Mouse (Mus musculus): ENCODE results near the gene Tubg2.
A peak's percentile ranks its signal among the peaks of the same experiment; 100 is the strongest.

The Tubg2 gene

DNA sequence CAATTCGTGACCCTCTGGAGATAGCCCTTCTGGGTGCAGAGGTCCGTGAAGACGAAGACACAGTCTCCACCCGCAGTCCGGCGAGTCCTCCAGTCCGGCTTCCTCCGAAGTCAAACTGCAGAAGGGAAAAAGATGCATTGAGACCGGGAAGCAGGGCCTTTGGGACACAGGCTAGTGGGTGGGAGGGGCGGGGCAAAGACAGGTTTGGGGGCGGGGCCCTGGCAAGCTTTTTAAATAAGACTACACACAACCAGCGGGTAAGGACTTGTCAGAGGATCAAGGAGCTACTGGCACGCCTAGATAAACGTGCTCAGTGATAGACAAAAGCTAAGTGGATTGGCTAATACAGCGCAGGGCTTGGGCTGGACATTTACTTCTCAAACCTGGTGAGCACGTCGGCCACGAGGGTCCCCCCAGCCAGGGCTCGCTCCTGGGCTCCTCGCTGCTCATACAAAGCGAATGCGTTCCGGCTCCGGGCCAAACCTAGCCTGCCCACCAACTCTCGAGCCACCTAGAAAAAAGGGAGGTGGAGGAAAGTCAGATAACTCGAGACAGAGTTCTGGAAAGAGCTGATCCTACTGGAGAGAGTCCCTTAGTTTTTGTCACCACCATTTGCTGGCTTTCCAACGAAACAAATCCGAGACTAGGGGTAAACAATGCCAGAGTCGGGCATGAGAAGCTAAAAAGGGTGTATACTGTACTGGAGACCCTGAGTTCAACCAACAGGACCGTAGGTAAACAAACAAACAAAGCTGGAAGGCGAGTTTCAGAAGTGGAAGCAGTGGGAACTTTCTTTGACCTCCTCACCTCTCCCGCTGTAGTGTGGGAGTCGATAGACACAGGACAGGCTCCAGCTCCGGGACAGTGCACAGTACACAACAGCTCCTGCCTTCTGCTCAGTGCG, 9.2 kb downstream of the Tubg2 start:
- DNase-seq (ENCODE audit: low read depth, low spot score): no peak

DNA sequence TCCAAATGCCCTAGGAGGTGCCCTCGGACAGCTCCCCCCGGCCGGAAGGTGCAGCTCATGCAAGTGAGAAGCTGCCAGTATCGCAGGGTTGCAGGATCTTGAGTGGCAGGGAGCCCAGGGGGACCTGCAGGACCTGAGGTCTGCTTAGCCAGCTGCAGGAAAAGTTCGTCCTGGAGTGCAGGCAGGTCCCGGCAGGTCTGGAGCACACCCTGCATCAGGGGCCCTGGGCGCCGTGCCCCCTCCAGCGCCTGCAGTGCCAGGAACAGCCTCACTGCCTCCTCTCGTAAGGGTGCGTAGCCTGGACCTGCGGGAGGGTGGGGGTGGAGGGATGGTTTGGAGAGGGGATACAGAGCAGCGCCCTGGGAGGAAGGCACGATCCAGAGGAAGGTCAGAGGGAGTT, 10.7 kb downstream of the Tubg2 start:
- DNase-seq (ENCODE audit: low read depth, low spot score): no peak

DNA sequence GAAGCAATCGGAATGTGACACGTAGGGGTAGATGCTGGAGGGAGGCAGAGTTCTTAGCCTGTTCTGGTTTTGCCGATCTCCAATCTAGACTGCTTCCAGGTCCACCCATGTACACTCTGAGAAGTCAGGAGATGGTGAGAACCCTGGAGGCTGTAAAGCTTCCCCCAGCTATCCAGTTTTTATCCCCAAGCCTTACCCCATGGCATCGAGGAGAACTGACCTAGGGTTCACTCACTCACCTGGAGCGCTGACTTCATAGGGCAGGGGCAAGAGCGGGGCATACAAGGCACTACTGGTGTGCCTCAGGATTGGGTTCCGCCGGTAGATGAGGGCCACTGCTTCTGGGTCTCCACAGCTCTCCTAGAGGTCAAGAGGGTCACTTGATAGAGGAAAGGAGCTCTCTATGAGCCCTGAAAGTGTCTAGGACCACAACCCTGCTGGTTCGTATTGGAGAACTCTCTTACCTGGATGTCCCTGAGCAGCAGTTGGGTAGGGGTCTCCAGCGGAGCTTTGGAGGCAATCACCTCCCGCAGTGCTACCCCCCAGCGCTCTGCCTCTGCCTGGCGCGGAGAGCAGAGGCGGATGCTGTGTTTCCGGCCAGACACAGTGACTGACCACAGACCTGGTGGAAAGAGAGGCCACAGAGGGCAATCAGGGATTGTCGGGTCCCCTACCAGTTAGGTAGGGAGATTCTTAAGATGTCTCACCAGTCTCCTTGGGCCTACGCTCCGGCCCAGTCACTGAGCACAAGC, 11.7 kb downstream of the Tubg2 start:
- DNase-seq (ENCODE audit: low read depth, low spot score): no peak

DNA sequence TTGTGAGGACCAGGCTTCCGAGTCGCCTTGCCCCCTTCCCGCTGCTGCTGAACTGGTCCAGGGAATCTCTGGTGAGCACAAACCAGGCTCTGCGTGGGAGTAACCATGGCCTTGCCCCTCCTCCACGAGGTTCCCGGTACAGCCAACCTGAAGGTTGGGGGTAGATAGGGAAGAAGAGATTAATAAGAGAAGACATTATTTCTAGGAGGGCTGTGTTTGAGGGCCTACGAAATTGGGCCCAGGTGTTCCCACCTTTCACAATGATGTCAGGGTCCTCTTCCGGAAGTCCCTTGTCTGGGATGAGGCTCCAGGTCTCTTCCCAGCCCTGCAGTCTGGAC, 12.2 kb downstream of the Tubg2 start:
- DNase-seq (ENCODE audit: low read depth, low spot score): no peak

DNA sequence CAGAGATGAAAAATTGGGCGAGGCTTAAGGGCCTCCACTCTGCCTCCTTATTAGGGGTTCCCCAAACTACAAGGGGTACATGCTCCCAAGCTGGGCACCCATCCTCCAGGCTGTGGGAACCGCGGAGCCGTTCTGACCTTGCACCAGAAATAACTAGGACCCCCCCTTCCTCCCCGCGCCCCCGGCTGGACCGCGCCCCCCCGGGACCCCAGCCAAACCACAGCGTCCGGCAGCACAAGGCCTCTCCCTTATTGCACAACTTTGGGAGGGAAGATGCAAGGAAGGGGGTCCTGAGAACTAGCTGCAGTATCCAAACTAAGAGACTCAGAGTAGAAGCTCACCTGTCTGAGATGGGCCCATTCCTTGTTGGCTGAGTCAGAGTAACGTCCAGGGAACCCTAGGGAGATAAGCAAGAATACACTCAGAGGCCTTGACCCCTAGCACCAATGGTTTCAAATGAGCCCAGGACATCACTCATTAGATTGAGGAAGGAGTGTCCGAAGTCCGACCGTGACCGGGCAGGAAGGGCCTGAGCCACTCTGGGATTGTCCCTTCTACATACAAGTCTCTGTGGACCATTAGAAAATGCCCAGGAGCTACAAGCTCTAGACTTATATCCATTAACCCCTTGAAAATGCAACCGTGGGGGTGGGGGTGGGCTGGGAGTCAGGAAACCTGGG, 12.7 kb downstream of the Tubg2 start:
- DNase-seq (ENCODE audit: low read depth, low spot score): no peak

DNA sequence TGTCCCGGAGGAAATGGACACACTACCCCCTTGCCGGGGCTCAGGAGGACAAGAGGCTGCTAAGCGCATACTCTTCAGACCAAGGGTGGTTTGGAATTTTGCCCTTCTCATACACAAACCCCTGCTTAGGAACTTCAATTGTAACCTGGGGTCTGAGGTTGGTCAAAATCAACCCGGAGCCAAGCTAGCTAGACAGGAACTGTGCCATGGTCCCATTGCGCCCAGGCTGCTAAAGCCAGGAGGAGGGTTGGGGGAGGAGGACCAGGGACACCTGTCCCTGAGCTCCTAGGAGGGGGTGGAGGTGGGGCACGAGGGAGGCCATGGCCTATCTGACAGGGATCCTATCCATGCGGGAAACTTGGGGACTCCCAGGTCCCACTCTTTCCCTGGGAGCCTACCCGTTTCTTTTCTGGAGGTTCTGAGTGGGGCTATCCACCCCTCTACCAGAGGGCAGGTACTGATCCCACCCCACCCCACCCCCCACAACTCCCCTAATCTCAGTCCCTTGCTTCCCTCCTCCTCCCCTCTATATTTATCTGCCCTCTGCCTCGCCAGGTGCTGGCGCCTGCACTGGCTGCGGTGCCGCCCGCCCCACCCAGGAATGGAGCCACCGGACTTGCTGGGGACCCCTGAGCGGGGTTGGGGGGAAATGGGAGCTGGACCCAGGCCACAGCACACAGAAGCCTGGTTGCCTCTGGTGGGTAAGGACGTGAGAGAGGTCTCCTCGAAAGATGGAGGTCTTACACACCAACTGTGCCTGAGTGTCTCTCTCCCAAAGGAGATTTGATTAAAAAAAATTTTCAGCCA, 13.8 kb downstream of the Tubg2 start:
- no peak for DNase-seq (ENCODE audit: low read depth, low spot score)

DNA sequence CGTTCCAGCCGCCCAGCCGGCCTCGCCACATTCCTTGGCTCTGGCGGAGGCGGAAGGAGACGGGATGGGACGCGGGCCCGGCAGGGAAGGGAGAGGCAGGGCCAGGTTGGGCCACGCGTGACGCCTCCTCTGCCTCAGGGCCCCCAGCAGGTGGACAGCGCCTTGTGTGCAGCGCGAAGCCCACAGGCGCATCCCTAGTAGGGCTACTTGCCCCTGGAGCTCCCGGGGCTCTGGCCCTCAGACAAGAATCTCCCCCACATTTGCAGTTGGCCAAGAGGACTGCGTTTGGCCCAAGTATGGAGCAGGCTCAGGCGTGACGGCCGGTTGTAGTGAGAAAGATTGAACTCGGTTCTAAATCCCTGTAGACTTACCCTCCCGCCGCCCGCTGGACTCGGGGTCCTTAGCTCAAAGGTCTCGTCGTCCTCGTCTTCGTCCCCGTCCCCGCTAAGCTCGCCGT, 14.7 kb downstream of the Tubg2 start, which contains the start of gene Cntnap1:
Gene Cntnap1, plus strand, starts transcription at position 170 of the 457 bp plus-strand sequence.
- no peak for DNase-seq (ENCODE audit: low read depth, low spot score)

DNA sequence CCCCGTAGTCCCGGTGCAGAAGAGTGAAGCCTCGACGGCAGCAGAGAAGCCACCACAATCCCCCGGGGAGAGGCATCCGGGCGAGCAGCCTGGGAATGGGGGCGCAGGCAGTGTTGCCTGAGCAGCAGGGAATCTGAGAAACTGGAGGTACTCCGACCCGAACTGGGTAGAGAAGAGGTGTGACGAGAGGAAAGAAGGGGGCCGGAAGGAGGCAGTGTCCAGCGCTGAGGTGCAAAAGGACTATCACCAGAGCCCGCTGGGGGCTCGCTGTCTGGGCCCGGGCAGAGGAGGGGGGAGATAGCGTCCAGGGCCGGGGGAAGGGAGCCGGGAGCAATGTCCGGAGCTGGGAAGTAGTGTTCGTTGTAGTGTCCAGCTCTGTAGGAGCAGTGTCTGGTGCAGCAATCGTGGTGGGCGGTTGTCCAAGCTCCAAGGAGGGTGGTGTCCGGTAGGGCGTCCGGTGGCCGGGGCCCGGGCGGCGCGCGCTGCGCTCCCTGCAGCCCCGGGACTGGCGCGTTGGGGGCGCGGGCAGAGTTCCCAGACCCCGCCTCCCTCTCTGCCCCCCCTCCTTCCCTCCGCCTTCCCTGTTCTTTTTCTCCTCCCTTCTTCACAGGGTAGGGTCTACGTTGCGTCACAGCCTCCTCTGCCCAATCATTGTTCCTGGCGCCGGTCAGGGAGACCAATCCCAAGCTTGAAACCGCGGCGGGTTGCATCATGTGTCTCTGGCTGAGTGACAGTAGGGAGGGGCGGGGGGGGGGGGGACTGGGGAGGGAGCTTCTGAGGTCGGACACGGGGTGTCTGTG, 15.3 kb downstream of the Tubg2 start, which contains the start of gene Plekhh3:
Gene Plekhh3, minus strand, starts transcription at position 541 of the 800 bp plus-strand sequence.
- DNase-seq (ENCODE audit: low read depth, low spot score): peak; percentile 96

DNA sequence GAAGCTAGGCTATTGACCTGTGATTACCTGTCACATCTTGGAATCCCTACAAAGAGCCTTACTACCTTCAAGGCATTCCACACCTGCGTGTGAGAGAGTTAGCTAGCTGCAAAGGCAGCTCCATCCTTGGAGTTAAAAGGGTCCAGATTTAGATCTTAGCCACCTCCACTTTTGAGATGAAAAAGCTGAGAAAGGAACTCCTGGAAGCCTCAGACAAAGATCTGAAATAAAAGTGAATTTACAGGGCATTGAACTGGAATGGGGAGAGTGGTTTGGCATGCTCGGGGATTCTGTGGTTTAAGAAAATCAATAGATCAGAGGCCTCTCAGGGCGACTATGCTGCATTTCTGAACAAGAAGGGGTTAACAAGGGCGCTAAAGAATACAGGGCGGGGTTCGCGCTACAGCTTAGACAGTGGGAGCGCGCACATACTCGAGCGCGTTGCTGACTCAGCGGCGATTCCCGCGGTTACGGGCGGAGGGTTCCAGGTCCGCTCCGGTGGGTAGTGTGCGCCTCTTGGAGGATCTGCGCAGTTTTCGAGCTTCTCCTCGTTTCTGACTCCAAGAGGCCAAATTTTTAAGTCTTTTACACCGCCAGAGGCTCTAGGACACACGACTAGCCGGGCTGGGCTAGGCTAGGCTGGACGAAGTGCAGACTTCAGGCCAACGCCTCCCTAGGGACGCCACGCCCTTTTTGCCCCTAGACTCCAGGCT, 16.2 kb downstream of the Tubg2 start:
- DNase-seq (ENCODE audit: low read depth, low spot score): no peak

DNA sequence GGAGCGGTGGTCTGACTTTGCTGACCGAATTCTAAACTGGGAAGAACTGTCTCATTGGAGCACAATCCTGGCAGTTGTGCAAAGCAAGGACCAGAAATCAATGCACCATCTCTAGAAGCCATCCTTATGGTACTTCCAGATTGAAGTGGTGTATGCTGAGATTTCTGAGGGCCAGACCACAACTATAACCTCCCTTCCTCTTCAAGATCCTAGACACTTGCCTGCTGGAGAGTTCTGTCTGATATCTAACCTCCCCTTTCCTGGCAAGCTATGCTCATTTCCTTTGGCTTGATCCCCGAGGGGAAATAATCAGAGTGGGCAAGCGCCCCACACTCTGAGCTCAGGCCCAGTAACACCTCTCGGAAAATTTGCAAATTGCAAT, 16.7 kb downstream of the Tubg2 start:
- DNase-seq (ENCODE audit: low read depth, low spot score): no peak

DNA sequence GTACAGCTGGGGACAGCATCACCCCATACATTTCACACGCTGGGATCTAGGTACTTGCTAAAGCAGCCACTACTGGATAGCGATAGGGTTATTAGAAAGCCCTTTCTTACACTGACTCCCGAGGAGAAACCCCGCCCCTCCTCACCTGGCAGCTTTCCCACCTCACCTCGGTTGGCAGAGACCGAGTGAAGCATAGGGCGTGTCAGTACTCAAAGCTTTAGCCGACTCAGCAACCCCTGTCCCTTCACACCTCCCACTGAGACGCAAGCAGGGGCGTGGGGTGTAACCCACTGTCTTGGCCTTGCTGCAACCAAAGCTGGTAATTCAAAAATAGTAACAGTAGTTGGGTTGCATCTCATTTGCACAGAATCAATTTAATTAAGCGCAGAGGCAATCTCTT, 17.4 kb downstream of the Tubg2 start:
- no peak for DNase-seq (ENCODE audit: low read depth, low spot score)

DNA sequence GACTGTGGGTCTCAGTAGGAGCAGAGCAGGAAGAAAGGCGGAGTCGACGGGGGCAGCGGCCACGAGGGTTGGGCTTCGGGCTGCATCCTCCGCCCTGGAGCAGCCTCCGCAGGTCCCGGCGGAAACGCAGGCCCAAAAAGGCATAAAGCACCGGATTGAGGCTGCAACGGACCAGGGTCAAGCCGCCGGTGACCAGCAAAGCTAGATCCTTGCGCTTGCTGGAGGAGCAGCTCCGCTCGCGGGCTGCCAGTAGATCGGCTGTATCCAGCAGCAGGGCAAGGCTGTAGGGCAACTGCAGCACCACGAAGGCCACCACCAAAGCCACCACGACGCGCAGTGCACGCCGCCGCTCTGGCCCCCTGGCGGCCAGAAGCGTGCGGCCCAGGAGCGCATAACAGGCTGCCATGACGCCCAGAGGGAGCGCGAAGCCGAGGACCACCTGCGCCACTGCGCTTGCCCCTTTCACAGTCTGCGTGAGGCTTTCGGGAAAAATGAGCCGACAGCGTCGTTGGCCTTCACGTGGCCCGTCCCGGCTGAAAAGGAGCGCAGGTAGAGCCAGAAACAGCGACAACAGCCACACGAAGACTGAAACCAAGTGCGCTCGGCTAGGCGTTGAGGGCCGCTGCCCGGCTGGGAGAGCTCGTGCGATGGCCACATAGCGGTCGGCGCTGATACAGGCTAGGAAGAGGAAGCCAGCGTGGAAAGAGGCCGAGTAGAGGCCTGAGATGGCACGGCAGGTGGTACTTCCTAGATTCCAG, 18.1 kb downstream of the Tubg2 start:
- DNase-seq (ENCODE audit: low read depth, low spot score): peak; percentile 78

DNA sequence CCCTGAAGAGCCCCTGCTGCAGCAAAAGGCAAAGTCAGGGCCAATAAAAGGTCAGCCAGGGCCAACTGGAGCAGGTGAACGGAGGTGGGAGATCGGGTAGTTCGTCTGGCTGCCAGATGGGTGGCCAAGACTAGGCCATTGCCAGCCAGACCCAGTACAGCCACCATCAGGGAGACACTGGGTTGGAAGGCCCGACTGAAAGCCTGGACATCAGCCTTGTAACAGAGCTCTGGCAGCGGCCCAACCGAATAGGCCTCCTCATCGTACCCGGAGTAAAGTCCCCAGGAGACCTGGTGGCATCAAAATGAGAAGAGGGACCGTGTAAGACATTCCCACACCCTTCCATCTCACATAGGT, 18.7 kb downstream of the Tubg2 start:
- DNase-seq (ENCODE audit: low read depth, low spot score): no peak

DNA sequence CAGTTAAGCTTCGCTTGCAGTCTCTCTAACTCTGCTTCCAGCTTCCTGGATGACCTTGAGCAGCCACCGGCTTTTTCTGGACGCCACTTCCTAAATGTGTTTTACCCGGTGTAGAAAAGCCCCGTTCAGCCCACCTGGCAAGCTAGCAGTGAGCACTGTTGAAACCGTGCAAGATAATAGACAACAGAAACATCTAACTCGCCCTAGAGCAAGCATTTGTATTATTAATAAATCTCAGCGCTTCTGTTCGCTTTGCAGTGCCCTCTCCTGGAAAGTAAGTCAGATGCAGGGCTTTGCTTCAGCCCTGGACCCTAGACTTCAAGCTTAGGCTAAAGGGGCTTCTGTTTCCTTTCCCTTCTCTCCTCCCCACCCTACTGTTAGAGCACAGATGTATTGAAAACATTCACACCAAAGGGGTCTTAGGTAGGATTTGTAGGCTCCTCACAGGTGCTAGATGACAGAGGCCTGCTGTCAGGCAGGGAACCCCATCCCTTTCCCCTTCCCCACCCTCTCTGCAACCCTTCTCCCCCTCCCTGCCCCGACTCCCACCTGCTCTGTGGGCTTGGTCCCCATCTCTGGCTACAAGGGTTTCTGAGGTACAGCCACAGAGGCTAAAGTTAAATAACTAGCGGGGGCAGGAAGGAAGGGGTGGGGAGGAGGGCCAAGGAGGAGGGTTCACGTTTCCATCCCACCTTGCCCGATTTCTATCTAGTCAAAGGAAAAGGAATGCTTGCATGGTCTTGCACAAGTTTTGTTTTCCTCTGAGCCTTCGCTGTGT, 19.3 kb downstream of the Tubg2 start, which contains the start of gene Ccr10:
Gene Ccr10, minus strand, starts transcription at position 593 of the 778 bp plus-strand sequence.
- no peak for DNase-seq (ENCODE audit: low read depth, low spot score)

DNA sequence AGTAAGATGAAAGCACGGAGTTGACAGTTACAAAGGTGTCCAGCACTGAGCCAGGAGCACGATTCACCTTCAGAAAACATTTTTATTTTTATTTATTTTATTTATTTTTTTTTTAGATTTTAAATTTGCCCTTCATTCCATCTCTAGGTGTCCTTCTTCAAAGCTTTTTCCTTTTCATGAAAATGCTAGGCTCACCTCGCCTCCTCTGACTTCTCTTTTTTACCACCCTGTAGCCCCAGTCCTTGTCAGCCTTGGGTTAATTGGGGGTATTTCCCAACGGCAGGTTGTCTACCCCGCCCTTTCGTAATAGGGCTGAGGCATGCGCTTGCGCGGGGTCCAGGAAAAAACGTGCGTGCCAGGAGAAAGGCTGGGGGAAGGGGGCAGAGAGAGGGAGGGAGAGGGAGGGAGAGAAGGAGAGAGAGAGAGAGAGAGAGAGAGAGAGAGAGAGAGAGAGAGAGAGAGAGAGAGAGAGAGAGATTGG, 20.0 kb downstream of the Tubg2 start:
- no peak for DNase-seq (ENCODE audit: low read depth, low spot score)

DNA sequence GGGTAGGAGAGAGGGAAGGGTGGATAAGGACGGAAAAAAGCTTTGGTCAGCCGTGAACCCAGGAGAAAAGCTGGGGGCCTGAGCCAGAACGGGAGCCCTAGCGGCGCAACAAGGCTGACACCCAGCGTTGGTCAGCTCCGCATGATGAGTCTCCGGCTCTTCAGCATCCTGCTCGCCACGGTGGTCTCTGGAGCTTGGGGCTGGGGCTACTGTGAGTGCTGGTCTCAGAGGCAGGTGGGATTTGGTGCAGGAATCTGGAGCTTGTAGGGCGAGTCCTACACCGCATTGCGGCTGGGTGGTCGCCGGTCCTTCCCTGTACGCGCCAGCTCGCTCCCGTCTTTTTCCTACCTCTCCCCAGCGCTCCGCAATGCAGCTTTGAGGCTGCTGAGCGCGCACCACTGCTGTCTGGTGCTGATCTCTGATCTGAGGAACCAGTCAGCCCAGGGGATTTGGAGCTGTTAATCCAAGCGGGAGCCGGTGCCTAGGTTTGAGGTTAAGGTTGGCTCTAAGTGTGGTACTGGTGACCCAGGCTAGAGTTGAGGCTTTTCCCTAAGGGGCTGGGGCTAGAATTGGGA, 20.5 kb downstream of the Tubg2 start:
- DNase-seq (ENCODE audit: low read depth, low spot score): no peak

DNA sequence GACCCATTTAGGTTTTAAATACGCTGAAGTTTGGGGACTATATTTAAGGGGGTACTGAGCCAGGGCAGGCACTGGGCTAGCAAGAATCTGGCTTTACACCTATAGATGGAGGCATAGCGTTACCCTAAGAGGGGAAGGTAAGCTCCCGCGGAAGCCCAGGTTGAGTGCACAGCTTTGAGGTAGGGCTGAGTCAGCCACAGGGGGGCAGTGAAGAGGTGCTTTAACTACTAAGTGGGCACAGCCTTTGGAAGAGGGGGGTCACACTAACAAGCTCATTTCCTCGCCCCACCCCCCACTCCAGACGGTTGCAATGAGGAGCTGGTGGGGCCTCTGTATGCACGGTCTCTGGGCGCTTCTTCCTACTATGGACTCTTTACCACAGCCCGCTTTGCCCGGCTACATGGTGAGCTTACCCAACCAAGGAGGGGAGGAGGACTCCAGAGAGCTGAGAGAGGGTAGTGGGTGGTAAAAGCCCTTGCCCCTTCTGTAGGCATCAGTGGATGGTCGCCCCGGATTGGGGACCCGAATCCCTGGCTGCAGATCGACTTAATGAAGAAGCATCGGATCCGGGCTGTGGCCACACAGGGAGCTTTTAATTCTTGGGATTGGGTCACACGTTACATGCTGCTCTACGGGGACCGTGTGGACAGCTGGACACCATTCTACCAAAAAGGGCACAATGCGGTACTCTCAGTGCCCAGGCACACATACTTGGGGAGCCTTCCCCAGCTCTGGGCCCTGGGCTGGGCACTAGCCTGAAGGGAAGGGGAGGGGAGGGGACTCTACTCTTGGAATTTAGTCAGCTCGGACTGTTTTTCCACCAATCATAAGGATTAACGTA, 21.4 kb downstream of the Tubg2 start:
- DNase-seq (ENCODE audit: low read depth, low spot score): no peak

Measured in embryo, embryonic 11.5 days (tissue).